ENCODE assay signal across 22 mouse cellular contexts in the genomic region with DNA sequence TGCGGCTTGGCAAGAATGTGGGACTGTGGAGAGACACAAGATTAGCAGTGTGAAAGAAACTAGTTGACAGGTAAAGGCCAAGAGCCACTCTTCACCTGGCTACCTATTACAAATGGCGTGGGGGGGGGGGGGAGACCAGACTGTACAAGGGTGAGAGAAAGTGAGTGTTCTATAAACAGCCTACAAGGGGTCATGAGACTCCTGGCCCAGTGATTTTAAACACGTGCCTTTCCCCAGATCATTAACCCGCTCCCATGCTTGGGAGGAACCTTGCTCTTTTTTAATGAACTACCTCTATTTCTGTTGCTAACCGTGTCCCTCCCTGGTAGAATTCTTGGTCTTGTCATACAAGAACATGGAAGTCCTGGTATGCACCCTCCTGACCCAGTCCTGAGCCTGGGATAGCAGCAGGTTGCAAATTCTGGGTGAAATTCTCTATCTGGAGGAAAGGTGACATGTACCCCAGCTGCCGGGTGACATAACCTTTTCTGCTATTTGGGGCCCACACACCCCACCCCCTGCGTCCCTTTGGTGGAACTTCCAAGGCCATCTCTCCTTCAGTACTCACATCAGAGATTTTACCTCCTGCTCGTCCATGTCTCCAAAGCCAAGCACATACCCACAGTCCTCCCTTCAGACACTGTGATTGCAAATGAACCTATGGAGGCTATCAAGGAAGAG.
DNase-seq lines count a peak whose midpoint lies in the region; ATAC-seq and TF ChIP-seq lines count a peak whose summit lies in the region.
"Had no signal": no experiment of that assay in that cellular context is flagged by ENCODE, and none has a peak within 500 bp of the region (broad histone marks: within the 10 kb centered on the region; RNA-seq: fewer than 3 reads in every experiment).

No protein-coding gene starts in this region.

- H3K27me3 ChIP-seq in kidney, adult 2 months (replicated peaks; ENCODE audit: control insufficient read depth, insufficient read depth, low read length), result no peaks in the 10 kb centered on the region
- H3K27me3 ChIP-seq in kidney, postnatal 0 days (ENCODE audit: insufficient read depth, low read length), result no peaks in the 10 kb centered on the region
- H3K27me3 ChIP-seq in limb, embryonic 10.5 days (ENCODE audit: low read depth, poor library complexity, severe bottlenecking), result no peaks in the 10 kb centered on the region
- H3K27me3 ChIP-seq in hindbrain, embryonic 11.5 days (ENCODE audit: control insufficient read depth, insufficient read depth, low read length), result no peaks in the 10 kb centered on the region
- no peaks in the 10 kb centered on the region for H3K27me3 ChIP-seq in thymus, adult 2 months (ENCODE audit: control insufficient read depth, insufficient read depth, low read length)
- H3K27me3 ChIP-seq: embryonic facial prominence, embryonic 13.5 days; forebrain, embryonic 12.5 days; hindbrain, embryonic 12.5 days; limb, embryonic 13.5 days; liver, embryonic 13.5 days; lung, embryonic 15.5 days; neural tube, embryonic 13.5 days had no signal

- DNase-seq in heart, adult 11 months, result peak; percentile 74
- DNase-seq in heart, postnatal 14 days, result no peak
- peak; percentile 90 for DNase-seq in kidney, adult 2 months
- peak; percentile 32 for DNase-seq in kidney, postnatal 0 days (ENCODE audit: low spot score)
- peak; percentile 15 for DNase-seq in limb, embryonic 10.5 days (ENCODE audit: low spot score)
- no peak for DNase-seq in hindbrain, embryonic 11.5 days (ENCODE audit: low spot score)
- no peak for DNase-seq in thymus, adult 2 months

- no peaks in the 10 kb centered on the region for H3K9me3 ChIP-seq in kidney, postnatal 0 days (replicated peaks; ENCODE audit: low read length)
- H3K9me3 ChIP-seq in limb, embryonic 10.5 days (replicated peaks), result no peaks in the 10 kb centered on the region
- no peaks in the 10 kb centered on the region for H3K9me3 ChIP-seq in hindbrain, embryonic 11.5 days (ENCODE audit: control insufficient read depth, low read length)
- H3K9me3 ChIP-seq: embryonic facial prominence, embryonic 13.5 days; forebrain, embryonic 12.5 days; hindbrain, embryonic 12.5 days; limb, embryonic 13.5 days; liver, embryonic 13.5 days; lung, embryonic 15.5 days; megakaryocyte, embryonic 14.5 days; neural tube, embryonic 13.5 days had no signal

- no peak overlapping the region for H3K9ac ChIP-seq in kidney, postnatal 0 days (ENCODE audit: low read depth, low read length)
- no peak overlapping the region for H3K9ac ChIP-seq in hindbrain, embryonic 11.5 days (ENCODE audit: low read depth, low read length)
- H3K9ac ChIP-seq: embryonic facial prominence, embryonic 13.5 days; forebrain, embryonic 12.5 days; hindbrain, embryonic 12.5 days; limb, embryonic 13.5 days; liver, embryonic 13.5 days; lung, embryonic 15.5 days; neural tube, embryonic 13.5 days had no signal

- H3K4me3 ChIP-seq in kidney, adult 2 months (ENCODE audit: insufficient read depth, low read depth, low read length), result no peak overlapping the region
- no peak overlapping the region for H3K4me3 ChIP-seq in kidney, postnatal 0 days (replicated peaks; ENCODE audit: low read depth, low read length)
- no peak overlapping the region for H3K4me3 ChIP-seq in limb, embryonic 10.5 days
- no peak overlapping the region for H3K4me3 ChIP-seq in hindbrain, embryonic 11.5 days (ENCODE audit: low read depth, low read length)
- H3K4me3 ChIP-seq in thymus, adult 2 months (ENCODE audit: control insufficient read depth, insufficient read depth, low read length), result no peak overlapping the region
- H3K4me3 ChIP-seq: embryonic facial prominence, embryonic 13.5 days; erythroblast, embryonic 14.5 days; forebrain, embryonic 12.5 days; gastrocnemius, adult 2 months; hindbrain, embryonic 12.5 days; layer of hippocampus, adult 2 months; limb, embryonic 13.5 days; liver, embryonic 13.5 days; lung, embryonic 15.5 days; megakaryocyte, embryonic 14.5 days; myocyte; neural tube, embryonic 13.5 days had no signal

- peaks cover 7% of the 10 kb centered on the region; the same call in 1 of the 2 replicates for H3K4me1 ChIP-seq in kidney, adult 2 months (ENCODE audit: control insufficient read depth, insufficient read depth, low read length)
- H3K4me1 ChIP-seq in kidney, postnatal 0 days (replicated peaks; ENCODE audit: insufficient read depth, low read length), result no peaks in the 10 kb centered on the region
- no peaks in the 10 kb centered on the region for H3K4me1 ChIP-seq in limb, embryonic 10.5 days
- no peaks in the 10 kb centered on the region for H3K4me1 ChIP-seq in hindbrain, embryonic 11.5 days (replicated peaks; ENCODE audit: control insufficient read depth, insufficient read depth, low read length)
- no peaks in the 10 kb centered on the region for H3K4me1 ChIP-seq in thymus, adult 2 months (replicated peaks; ENCODE audit: control insufficient read depth, insufficient read depth, low read length)
- H3K4me1 ChIP-seq: embryonic facial prominence, embryonic 13.5 days; hindbrain, embryonic 12.5 days; limb, embryonic 13.5 days; liver, embryonic 13.5 days; lung, embryonic 15.5 days; megakaryocyte, embryonic 14.5 days; neural tube, embryonic 13.5 days had no signal

- intact Hi-C loops in heart, postnatal 14 days (cut with DNase I), result loop anchor here (2.0 kb wide), 1 partner anchor 337 kb away; no protein-coding TSS in a partner anchor

- no peak for TF ChIP-seq POLR2A in kidney, adult 2 months (IDR thresholded peaks at IDR 0.05; ENCODE audit: low read depth, low read length)
- TF ChIP-seq POLR2A in thymus, adult 2 months (IDR thresholded peaks at IDR 0.05; ENCODE audit: control insufficient read depth, extremely low read depth, insufficient read depth, low read length, poor library complexity), result no peak

- no peaks in the 10 kb centered on the region for H3K36me3 ChIP-seq in kidney, adult 2 months (ENCODE audit: control insufficient read depth, insufficient read depth, low read length)
- H3K36me3 ChIP-seq in kidney, postnatal 0 days (ENCODE audit: insufficient read depth, low read length), result no peaks in the 10 kb centered on the region
- no peaks in the 10 kb centered on the region for H3K36me3 ChIP-seq in limb, embryonic 10.5 days
- no peaks in the 10 kb centered on the region for H3K36me3 ChIP-seq in hindbrain, embryonic 11.5 days (ENCODE audit: control insufficient read depth, insufficient read depth, low read length)
- H3K36me3 ChIP-seq in thymus, adult 2 months (ENCODE audit: control insufficient read depth, insufficient read depth, low read length), result no peaks in the 10 kb centered on the region
- H3K36me3 ChIP-seq: embryonic facial prominence, embryonic 13.5 days; forebrain, embryonic 12.5 days; hindbrain, embryonic 12.5 days; limb, embryonic 13.5 days; liver, embryonic 13.5 days; lung, embryonic 15.5 days; neural tube, embryonic 13.5 days had no signal

- peak overlapping the region; percentile 70; the same call in 1 of the 2 replicates for H3K27ac ChIP-seq in kidney, adult 2 months (ENCODE audit: insufficient read depth, low read depth, low read length)
- no peak overlapping the region for H3K27ac ChIP-seq in kidney, postnatal 0 days
- H3K27ac ChIP-seq in limb, embryonic 10.5 days, result no peak overlapping the region
- H3K27ac ChIP-seq in hindbrain, embryonic 11.5 days (ENCODE audit: low read depth, low read length), result no peak overlapping the region
- H3K27ac ChIP-seq in thymus, adult 2 months (ENCODE audit: control insufficient read depth, insufficient read depth, low read length), result no peak overlapping the region
- H3K27ac ChIP-seq: embryonic facial prominence, embryonic 13.5 days; forebrain, embryonic 12.5 days; gastrocnemius, adult 2 months; hindbrain, embryonic 12.5 days; layer of hippocampus, adult 2 months; limb, embryonic 13.5 days; liver, embryonic 13.5 days; lung, embryonic 15.5 days; neural tube, embryonic 13.5 days had no signal

- no peak for TF ChIP-seq CTCF in kidney, adult 2 months (conservative IDR thresholded peaks at IDR 0.05; ENCODE audit: insufficient read depth, insufficient read length, low read depth, low read length)
- TF ChIP-seq CTCF in kidney, postnatal 0 days (IDR thresholded peaks at IDR 0.05; ENCODE audit: low read depth), result no peak
- TF ChIP-seq CTCF in thymus, adult 2 months (IDR thresholded peaks at IDR 0.05; ENCODE audit: borderline replicate concordance, control insufficient read depth, extremely low read depth, insufficient read depth, low read length, poor library complexity), result no peak

- 48% methylated on average over 8 of the region's 8 CpGs for WGBS in kidney, adult 2 months
- 66% methylated on average over 8 of the region's 8 CpGs for WGBS in kidney, postnatal 0 days
- 92% methylated on average over 8 of the region's 8 CpGs for WGBS in limb, embryonic 10.5 days
- WGBS in hindbrain, embryonic 11.5 days, result 88% methylated on average over 8 of the region's 8 CpGs
- 94% methylated on average over 8 of the region's 8 CpGs for WGBS in thymus, adult 2 months

- ATAC-seq in kidney, postnatal 0 days (replicated peaks; ENCODE audit: low FRiP score, low read depth), result peak; percentile 90
- no peak for ATAC-seq in hindbrain, embryonic 11.5 days (ENCODE audit: low FRiP score)
- ATAC-seq: activated CD4-positive, CD25-positive, alpha-beta regulatory T cell, adult 4 months; midbrain, embryonic 16.5 days had no signal

- no peak overlapping the region for H3K4me2 ChIP-seq in kidney, postnatal 0 days (ENCODE audit: low read length)
- H3K4me2 ChIP-seq in hindbrain, embryonic 11.5 days (replicated peaks; ENCODE audit: low read depth, low read length), result no peak overlapping the region
- H3K4me2 ChIP-seq: embryonic facial prominence, embryonic 13.5 days; forebrain, embryonic 12.5 days; heart, embryonic 11.5 days; hindbrain, embryonic 12.5 days; limb, embryonic 13.5 days; liver, embryonic 13.5 days; lung, embryonic 15.5 days; neural tube, embryonic 13.5 days had no signal

Comparison
In these comparisons a context has a peak if more than half of its experiments do, and no peak if none do; other contexts are left out.
1. DNase-seq: peak in heart, adult 11 months (single experiment), kidney, adult 2 months (single experiment), kidney, postnatal 0 days (single experiment) and limb, embryonic 10.5 days (single experiment); none in heart, postnatal 14 days (0 of 2), hindbrain, embryonic 11.5 days (single experiment) and thymus, adult 2 months (single experiment).